Mouse (Mus musculus): ENCODE data around the gene Prkce.

Gene Prkce

DNA sequence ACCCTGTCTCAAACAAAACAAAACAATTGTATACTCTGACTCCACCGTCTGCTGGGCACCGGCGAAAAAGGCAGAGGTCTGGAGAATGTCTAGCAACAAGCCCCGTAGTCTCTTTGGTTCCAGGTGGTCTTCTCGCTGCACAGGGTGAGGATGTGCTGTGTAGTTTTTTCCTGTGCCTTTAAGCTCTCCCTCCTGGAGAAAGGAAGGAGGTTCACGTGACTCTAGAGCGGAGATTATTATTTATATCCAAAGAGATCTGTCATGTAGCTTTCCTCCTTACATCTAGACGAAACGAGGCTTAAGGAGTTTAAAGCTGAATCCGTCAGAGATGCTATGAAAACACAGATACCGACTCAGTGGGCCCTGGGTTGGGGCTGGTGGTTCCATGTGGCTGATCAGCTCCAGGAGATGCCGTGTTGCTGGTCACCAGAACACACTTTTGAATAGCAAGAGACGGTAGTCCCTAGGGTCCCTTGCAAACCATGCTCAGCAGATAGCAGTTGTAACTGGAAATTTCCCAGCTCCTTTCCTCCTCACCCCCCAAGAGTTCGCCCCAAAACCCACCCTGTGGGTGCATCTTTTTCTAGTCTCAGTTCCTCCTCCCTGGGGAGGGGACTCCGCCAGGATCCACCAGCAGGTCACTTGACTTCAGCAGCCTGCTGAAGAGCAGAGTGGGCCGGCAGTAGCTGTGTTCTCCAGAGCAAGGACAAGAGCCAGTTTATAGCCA is 196.9 kb downstream of the Prkce start:
- no peak for DNase-seq (ENCODE audit: low read depth)

DNA sequence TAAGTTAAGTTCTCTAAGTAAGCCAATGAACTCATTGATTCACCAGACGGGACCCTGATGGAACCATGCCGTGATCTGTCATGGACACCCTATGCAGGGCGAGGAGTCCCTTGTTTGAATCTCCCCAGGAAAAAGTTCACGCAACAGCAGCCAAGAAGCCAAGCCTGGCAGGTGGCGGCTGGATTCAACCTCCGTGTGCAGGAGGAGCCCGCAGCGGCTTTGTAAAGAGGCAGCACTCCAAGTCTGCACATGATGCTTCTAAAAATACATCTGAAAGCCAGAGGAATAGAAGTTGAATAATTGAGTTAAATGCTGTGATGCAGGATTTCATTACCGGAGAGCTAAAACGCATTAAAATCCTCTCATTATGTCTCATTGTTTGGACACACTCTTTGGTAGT is 199.3 kb downstream of the Prkce start:
- DNase-seq (ENCODE audit: low read depth), result no peak

DNA sequence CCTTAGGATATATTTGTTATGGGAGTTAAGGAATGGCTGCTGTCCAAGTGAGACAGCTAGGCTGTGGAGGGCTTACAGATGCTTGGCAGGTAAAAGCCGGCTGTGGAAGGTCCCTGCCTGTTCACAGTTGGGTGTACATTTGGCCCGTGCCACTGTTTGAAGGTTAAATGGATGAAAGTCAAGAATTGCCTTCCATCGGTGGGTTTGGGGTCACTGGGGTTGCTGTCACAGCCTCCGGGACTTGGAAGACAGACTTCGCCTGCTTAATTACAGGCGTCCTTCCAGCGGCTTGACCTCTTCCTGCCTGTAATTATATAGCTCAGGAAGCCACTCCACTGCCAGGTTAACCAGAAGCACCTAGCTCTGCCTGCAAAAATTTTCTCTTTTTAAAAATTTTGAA is 200.1 kb downstream of the Prkce start:
- DNase-seq (ENCODE audit: low read depth), result no peak

DNA sequence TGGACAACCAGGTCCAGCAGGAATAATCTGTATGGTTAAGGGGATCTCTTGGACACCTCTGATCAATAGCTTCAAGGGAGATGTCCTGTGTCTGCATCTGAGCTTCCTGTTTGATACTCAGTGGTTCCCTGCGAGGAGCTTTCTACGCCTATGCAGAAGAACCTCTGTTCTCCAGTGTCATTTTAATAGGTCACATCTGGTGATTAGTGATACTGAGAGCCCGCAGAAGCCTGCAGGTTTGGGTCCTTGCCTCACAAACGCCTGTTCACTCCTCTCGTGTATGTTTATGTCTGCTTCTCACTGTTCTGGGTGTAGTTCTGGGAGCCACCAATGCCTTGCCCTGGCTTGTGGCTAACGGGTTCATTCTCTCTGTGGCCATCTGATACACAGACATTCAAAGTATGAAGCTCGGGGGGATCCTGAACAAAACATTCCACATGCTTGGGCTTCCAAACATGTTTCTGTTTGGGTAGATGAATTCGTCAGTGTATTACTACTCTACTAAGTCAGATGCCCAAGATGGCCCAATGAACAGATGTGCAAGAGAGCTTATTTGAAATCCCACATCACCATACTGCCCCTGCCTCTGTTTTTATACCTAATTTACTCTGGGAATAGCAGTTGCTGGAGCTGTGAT is 202.6 kb downstream of the Prkce start:
- DNase-seq (ENCODE audit: low read depth), result no peak

DNA sequence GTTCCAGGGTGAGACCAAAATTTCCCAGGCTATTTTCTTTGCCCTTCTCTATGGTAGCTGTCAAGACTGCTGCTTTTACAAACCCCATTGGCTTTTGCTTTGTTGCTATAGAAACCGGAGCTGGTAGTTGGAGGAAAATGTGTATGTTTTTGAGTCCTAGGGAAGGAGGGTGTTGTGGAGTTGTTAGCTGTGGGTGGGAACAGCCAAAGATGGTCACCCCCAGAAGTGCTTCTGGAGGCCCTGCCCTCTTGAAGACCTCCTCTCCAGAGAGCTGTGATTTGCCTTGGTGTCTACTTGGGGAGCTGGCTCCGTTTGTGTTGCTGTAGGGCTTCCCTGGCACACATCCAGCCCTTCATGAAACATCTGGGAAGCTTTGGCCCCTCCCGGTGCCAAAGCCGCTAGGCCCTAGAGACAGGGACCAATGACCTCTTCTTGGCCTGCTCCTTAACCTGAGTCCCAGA is 203.5 kb downstream of the Prkce start:
- DNase-seq (ENCODE audit: low read depth), result peak; percentile 37

DNA sequence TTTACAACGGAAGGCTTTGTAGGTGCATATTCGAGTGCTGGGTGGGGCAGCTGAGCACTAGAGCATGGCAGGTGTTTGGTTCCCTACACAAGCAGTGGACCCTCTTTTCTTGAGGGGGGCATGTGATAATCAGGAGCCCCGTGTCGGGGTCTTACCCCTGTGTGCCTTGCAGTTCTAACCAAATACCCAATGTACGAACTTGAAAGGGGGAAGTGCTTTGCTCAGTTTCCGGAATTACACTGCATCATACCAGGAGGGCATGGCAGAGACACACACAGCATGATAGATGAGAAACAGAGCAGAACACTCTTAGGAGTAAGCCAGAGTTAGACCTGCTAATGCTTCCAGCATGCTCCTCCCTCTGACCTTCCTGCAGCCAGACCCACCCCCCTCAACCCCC is 208.8 kb downstream of the Prkce start:
- DNase-seq (ENCODE audit: low read depth), result no peak

DNA sequence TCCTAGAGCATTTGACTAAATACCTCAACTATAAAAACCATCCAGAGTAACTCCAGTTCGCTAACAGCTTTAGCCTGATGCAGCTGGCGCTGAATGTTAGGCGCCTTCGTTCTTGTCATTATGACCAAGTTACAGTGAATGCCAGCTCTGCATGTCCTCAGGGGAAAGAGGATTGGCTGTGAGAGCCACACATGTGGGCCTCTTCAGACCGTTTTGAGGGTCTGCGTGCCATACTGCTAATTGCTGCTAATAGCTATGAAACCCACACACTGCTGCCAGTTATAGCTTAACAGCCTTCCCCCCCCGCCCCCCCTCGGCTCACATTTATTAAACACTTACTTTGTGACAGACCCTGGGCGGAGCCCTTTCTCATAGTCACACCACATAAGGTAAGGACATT is 210.3 kb downstream of the Prkce start:
- no peak for DNase-seq (ENCODE audit: low read depth)

DNA sequence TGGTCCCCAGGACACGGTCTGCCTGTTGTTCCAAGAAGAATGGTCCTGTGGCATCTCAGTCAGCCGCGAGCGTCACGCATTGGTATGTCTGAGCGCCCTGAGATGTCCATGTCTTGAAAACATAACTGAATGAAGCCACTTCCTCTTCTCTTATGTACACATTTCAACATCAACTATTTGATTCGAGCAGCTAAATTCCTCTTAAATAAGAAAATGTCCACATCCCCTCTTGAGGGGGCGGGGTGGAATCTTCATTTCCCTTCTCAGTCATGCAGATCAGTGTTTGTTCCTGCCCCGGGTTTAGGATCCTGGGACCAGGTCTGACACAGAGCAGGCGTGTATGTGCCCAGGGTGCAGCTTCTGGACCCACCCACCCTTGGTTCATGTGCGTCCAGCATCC is 211.0 kb downstream of the Prkce start:
- DNase-seq (ENCODE audit: low read depth), result no peak

DNA sequence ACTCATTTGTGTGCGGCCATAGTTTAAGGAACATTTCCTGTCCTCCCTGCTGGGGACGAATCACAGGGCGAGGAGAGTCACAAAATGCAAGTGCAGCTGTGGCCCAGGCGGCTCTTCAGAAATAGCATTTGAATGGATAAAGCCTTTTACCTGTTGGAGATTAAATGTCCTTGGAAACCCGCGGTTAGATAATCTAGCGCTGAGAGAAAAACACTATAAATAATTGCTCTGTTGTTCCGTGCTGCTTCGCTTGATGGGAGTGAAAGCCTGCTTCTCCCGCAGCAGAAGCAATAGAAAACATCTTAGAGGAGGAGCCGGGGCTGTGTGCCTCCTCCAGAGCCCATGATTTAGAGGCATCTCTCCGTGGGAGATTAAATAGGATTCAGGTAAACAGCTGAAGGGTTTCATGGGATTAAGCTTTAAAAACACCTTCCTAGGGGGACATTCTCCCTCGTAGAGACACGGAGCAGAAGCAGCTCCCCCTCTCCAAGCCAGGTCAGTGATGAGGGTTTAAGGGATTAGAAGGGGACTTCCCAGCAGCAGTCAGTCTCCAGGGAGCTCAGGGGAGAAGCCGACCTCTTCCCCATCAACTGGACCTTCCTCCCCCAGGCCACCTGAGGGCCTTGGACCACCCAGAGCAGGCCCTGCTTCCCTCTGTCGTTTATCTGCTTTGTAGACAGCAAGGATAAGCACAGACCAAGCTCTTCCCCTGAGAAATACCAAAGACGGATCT is 212.0 kb downstream of the Prkce start:
- no peak for DNase-seq (ENCODE audit: low read depth)

DNA sequence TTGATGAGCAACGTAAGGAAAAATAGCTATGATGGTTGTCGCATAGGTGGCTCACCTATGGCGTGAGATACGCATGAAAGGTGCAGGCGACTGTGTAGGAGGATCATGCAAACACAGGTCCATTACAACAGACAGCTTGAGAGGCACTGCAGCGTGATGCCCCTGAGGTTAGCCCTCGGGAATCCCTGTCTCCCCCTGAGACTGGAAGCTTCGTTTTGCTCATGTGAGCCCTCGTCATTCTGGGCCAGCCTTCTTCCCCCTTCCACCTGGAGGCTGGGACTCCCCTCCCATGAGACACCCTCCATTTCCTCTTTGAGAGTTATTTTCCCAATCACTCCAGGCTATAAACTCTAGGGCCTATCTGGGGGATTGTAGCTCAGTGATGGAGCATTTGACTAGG is 213.9 kb downstream of the Prkce start:
- no peak for DNase-seq (ENCODE audit: low read depth)

DNA sequence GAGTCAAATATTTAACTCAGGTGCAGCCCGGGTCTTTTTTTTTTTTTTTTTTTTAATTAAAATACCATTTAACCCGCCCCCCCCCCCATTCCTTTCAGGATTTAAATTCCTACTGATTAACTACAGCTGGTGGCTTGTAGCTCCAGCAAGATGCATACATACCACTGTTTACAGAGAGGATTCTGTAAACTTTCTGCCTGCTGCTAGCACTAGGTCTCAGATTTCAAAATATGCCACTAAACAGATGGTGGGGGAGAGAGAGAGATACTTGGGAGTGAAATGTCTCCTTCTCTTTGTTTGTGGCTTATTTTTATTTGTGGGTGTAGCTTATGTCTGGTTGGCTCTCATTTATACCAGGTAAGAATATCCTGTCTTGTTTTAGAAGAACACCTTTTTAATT is 215.3 kb downstream of the Prkce start:
- no peak for DNase-seq (ENCODE audit: low read depth)

DNA sequence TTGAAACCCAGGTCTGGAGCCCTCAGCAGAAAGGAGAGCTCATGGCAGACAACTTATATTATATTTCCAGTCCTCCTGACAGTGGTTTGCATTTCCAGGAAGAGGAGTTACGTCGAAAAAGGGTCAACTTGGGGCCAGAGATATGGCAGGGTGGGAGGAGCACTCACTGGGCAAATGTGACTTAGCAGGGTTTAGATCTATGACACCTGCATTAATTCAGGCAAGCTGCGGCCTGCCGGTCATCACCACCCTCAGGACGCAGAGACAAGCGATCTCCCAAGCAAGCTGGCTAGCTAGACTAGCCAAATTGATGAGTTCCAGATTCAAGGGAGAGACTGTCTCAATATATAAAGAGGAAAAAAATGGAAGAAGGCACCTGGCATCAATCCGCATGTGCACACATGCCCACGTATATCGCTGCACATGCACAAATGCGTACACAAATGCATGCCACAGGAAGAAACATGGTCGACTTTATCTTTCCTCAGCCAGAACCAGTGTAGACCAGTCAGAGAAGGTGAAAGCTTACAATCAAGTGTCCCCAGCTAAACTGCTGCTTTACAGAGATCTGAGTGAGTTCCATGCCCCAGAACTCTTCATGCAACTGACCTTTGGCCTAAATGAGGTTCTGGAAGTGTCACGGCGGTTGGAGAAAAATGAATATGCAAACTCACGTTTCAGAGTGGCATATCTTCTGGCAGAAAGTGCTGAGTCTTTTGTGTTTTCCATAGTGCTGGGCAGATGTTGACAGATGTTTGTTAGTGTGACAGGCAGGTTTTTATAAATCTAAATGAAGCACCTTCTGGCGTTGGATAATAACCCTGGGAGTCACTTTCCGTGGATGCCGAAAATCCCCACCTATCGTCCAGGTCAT is 216.4 kb downstream of the Prkce start:
- no peak for DNase-seq (ENCODE audit: low read depth)

DNA sequence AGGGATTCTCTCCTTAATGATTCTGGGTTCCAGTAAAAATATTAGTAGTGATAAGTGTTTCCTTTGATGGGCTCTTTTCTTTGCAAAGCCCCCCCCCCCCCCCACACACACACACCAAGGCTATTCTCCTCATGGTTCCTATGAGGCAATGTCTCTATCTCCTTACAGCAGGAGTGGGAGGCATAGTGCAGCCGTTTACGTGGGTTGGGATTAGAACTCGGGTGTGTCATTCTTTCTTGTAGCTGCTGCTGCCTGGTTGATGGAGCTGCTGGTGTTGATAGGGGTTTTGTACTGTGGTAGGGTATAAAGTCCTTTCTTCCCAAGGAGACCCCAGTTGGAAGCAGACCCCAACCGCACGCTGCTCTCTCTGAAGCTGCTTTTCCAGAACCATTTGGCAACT is 224.9 kb downstream of the Prkce start:
- DNase-seq (ENCODE audit: low read depth), result no peak

DNA sequence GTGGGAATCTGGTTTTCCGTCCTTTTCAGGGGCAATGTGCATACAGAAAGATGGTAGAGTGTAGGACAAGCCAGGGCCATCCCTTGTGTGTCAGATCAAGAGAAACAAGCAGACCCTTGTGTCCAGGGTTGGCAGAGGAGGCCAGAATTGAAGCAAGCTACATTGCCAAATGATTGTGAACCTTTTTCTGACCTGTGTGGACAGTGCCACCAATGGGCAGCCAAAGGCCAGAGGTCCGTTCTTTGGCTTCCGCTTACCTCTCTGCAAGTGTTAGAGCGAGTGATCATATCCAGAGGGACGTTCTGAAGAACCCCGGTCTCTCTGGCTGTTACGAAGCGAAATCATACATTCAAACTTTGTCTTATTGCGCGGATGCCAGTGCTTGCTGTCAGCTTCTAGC is 225.6 kb downstream of the Prkce start:
- DNase-seq (ENCODE audit: low read depth), result no peak

DNA sequence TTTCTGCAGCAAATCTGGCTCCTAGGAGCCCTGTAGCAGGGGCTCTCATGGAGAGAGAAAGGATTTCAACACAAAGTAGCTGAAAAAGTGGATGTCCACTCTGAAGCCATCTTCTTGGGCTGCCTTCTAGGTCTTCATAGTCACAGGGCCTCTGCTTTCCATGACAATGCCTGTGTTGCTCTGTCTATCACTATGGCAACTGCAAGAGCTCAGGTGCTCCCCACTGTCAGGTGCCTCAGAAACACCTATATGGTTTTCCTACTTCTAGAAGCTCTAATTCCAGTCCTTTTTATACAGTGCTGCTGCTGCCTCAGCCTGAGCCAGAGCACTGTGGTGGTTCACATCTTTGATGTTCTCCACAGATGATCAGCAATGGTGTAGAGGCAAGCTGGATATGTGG is 229.5 kb downstream of the Prkce start:
- DNase-seq (ENCODE audit: low read depth), result no peak

DNA sequence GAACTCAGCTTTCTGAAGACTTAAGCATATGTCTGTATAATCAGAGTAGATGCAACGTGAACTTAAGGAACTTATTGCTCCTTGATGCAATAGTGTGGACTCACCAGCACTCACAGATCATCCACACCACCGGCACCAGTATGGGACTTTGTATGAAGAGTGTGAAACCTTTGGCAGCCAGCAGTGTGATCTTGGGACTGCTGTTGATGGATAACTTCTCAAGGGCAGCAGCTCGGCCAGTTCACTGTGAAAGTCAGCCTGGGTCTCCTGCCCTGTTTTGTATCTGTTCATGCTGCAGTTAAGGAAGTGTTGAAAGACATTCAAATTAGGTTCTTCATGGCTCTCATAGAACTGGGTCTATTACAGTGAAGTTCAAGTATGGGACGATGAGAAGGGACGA is 230.1 kb downstream of the Prkce start:
- DNase-seq (ENCODE audit: low read depth), result no peak

DNA sequence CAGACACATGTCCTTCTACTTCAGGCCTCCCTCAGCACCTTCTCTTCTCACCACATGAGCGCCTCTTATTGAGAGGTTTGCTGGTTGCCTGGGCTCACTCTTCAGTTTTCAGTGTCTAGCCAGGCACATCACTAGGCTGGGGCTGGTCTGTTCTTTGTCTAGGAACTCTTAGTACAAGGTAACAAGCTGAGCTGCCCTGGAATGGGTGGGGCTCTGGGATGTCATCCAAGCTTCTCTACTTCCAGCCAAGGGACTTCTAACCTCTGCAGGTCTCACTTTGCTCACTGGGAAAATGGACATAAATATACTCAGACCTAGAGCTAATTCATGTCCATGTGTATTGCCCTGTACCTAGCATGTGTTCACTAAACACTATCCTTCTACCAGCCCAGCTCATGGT is 230.6 kb downstream of the Prkce start:
- no peak for DNase-seq (ENCODE audit: low read depth)

DNA sequence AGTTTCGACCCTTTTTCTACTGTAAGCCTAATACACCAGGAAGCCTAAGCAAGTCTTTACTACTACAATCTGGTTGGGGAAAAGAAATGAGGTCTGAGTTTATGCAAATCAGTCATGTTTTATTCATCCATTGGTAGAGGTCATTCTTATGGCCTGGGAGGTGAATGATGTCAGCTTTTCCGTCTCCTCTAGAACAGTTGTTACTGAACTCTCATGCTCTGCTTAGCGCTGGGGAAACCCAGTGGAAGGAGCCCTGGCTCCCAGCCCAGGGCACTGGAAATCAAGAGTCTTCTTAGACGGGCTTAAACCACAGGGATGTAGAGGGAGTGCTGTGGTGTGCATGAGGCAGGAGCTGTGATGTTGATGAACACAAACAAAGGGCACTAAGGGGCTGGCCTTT is 232.4 kb downstream of the Prkce start:
- peak; percentile 39 for DNase-seq (ENCODE audit: low read depth)

DNA sequence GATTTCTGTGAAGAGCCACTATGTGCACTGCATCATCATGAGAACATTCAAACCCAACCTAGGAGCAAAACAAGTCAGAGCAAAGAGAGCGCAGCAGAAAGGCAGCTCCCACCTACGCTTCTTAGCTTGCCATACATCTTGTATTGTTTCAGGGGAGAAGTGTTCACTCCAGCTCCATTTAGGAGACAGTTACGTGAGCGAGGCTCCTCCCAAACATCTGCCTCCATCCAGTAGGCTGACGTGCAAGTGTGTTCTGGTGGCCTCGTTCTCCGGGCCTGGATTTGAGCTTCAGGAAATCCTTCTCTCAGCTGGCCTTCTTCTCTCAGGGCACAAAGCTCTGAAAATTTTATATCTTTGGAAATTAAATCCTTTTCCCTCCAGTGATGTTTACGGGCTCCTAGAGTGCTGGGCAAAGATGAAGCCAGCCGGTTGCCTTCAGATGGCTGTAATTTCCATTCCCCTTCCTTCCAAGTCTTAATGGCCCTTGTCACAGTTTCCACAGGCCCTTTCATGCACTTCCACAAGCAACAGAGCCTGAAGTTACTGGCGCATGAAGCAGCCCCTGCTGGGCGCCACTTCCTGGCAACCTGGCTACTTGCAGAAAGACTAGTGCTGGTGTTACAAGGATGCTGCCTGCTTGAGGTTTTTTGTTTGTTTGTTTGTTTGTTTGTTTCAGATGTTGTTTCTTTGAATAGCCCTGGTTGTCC is 237.4 kb downstream of the Prkce start:
- DNase-seq (ENCODE audit: low read depth), result no peak

DNA sequence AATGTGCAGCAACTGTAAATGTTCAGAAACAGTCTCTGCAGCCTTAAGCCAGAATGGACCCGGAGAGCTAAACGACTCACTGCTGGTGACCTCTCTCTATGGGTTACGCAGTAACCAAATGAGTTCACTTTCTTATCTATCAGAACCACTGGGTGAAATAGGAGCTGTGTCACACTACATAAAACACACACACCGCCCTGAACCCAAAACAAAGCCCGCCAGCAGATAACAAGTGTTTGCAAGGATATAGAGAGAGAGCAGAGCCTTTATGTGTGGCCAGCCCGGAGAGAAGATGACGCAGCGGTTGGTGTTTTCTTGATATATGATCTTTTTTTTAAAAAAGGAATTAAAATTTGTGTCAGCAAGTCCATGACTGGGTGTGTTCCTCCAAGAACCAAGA is 238.1 kb downstream of the Prkce start:
- no peak for DNase-seq (ENCODE audit: low read depth)

DNA sequence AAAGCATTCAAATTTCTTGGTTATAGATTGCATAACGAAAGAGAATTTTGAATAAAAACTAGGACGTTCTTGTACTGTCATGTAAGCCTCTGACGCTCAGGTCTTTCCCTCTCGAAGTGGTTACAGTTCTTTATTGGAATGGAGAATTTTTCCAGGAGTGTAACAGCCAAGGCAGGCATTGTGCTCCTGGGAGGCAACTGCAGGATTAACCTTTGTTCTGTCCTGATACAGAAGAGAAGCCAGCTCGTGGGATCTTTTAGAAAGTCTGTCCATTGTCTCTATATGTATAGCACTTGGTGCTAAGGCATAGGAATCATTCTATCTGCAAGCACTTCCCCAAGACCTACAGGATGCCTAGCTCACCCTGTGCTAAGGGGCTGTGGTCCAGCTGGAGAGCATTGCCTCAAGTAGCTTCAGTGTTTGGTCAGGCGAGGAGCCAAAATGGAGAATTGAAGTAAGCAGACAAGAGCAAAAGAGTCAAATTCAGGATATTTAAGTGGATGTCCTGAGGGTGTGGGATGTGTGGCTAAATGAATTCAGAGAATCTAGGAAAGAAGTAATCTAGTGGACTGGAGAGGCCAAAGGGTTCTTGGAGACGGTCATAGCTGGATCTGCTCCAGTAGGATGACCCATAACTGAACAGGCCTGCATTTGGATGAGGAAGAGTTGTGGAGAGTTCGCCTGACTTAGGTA is 240.5 kb downstream of the Prkce start:
- peak; percentile 37 for DNase-seq (ENCODE audit: low read depth)

Data from NIH3T3 (cell line).